Mouse (Mus musculus): ENCODE results near the gene Esrrg. TPM values are rescaled to one million over a fixed set of nuclear protein-coding genes. Genes with fewer than 3 reads are reported as not detected.

The Esrrg gene
- polyA plus RNA-seq, 1 experiment from 2014 or later, result 1.2 TPM

- DNase-seq (ENCODE audit: low spot score) (peak; percentile 29), ATAC-seq (ENCODE audit: insufficient number of reproducible peaks, low FRiP score, low TSS enrichment, low read depth) (peak; percentile 46; the same call in 1 of the 2 replicates)
- H3K9me3 ChIP-seq (ENCODE audit: control insufficient read depth, low read length), result no peaks in the 10 kb centered on the region
- H3K27ac ChIP-seq (replicated peaks; ENCODE audit: low read depth, low read length), result no peak overlapping the region
- H3K4me2 ChIP-seq (ENCODE audit: low read depth, severe bottlenecking), result peak overlapping the region; percentile 86
- no peak overlapping the region for H3K4me3 ChIP-seq (ENCODE audit: low read depth, low read length)
- WGBS, result 12% methylated on average over 7 of the region's 7 CpGs
- H3K36me3 ChIP-seq (ENCODE audit: control insufficient read depth, insufficient read depth, low read length), result no peaks in the 10 kb centered on the region
- no peak overlapping the region for H3K9ac ChIP-seq (ENCODE audit: low read length)
- peaks cover 5% of the 10 kb centered on the region; the same call in 1 of the 2 replicates for H3K4me1 ChIP-seq (ENCODE audit: control insufficient read depth, insufficient read depth, low read length)
- H3K27me3 ChIP-seq (ENCODE audit: control insufficient read depth, insufficient read depth, low read length), result no peaks in the 10 kb centered on the region
Observed at GRCm38 (mm10) chr1:187652445-187652844, 43.9 kb downstream of the Esrrg start.

GRCm38 (mm10) chr1:187653390-187653789 lies 44.8 kb downstream of the Esrrg start:
- DNase-seq (ENCODE audit: low spot score) (no peak), ATAC-seq (ENCODE audit: insufficient number of reproducible peaks, low FRiP score, low TSS enrichment, low read depth) (no peak)
- Histone ChIP-seq H3K4me1 (ENCODE audit: control insufficient read depth, insufficient read depth, low read length) (peaks cover 5% of the 10 kb centered on the region; the same call in 1 of the 2 replicates), H3K27ac (replicated peaks; ENCODE audit: low read depth, low read length) (no peak overlapping the region), H3K36me3 (ENCODE audit: control insufficient read depth, insufficient read depth, low read length) (no peaks in the 10 kb centered on the region), H3K9me3 (ENCODE audit: control insufficient read depth, low read length) (no peaks in the 10 kb centered on the region), H3K9ac (ENCODE audit: low read length) (no peak overlapping the region), H3K4me3 (ENCODE audit: low read depth, low read length) (no peak overlapping the region), H3K4me2 (ENCODE audit: low read depth, severe bottlenecking) (no peak overlapping the region), H3K27me3 (ENCODE audit: control insufficient read depth, insufficient read depth, low read length) (no peaks in the 10 kb centered on the region)
- 41% methylated on average over 9 of the region's 9 CpGs for WGBS

- DNase-seq (ENCODE audit: low spot score) (no peak), ATAC-seq (ENCODE audit: insufficient number of reproducible peaks, low FRiP score, low TSS enrichment, low read depth) (no peak)
- Histone ChIP-seq H3K4me3 (ENCODE audit: low read depth, low read length) (no peak overlapping the region), H3K4me2 (ENCODE audit: low read depth, severe bottlenecking) (no peak overlapping the region), H3K36me3 (ENCODE audit: control insufficient read depth, insufficient read depth, low read length) (no peaks in the 10 kb centered on the region), H3K9me3 (ENCODE audit: control insufficient read depth, low read length) (no peaks in the 10 kb centered on the region), H3K9ac (ENCODE audit: low read length) (no peak overlapping the region), H3K27ac (replicated peaks; ENCODE audit: low read depth, low read length) (no peak overlapping the region), H3K27me3 (ENCODE audit: control insufficient read depth, insufficient read depth, low read length) (no peaks in the 10 kb centered on the region), H3K4me1 (ENCODE audit: control insufficient read depth, insufficient read depth, low read length) (peaks cover 22% of the 10 kb centered on the region)
- WGBS, result 84% methylated on average over 9 of the region's 9 CpGs
Observed at GRCm38 (mm10) chr1:187660963-187661362, 52.4 kb downstream of the Esrrg start.

- ATAC-seq (ENCODE audit: insufficient number of reproducible peaks, low FRiP score, low TSS enrichment, low read depth) (peak; percentile 44; the same call in 1 of the 2 replicates), DNase-seq (ENCODE audit: low spot score) (peak; percentile 55)
- 18% methylated on average over 12 of the region's 12 CpGs for WGBS
- peak overlapping the region; percentile 33; the same call in 1 of the 2 replicates for H3K27ac ChIP-seq (replicated peaks; ENCODE audit: low read depth, low read length)
- no peak overlapping the region for H3K9ac ChIP-seq (ENCODE audit: low read length)
- no peaks in the 10 kb centered on the region for H3K27me3 ChIP-seq (ENCODE audit: control insufficient read depth, insufficient read depth, low read length)
- no peaks in the 10 kb centered on the region for H3K9me3 ChIP-seq (ENCODE audit: control insufficient read depth, low read length)
- peaks cover 22% of the 10 kb centered on the region for H3K4me1 ChIP-seq (ENCODE audit: control insufficient read depth, insufficient read depth, low read length)
- H3K36me3 ChIP-seq (ENCODE audit: control insufficient read depth, insufficient read depth, low read length), result no peaks in the 10 kb centered on the region
- H3K4me3 ChIP-seq (ENCODE audit: low read depth, low read length), result peak overlapping the region; percentile 6; the same call in 1 of the 2 replicates
- H3K4me2 ChIP-seq (ENCODE audit: low read depth, severe bottlenecking), result peak overlapping the region; percentile 47
Observed at GRCm38 (mm10) chr1:187662083-187662609, 53.6 kb downstream of the Esrrg start.

GRCm38 (mm10) chr1:187663376-187663775 lies 54.8 kb downstream of the Esrrg start:
- H3K4me3 ChIP-seq (ENCODE audit: low read depth, low read length), result no peak overlapping the region
- WGBS, result 44% methylated on average over 6 of the region's 6 CpGs
- H3K27me3 ChIP-seq (ENCODE audit: control insufficient read depth, insufficient read depth, low read length), result no peaks in the 10 kb centered on the region
- ATAC-seq (ENCODE audit: insufficient number of reproducible peaks, low FRiP score, low TSS enrichment, low read depth), result no peak
- DNase-seq (ENCODE audit: low spot score), result peak; percentile 32
- no peak overlapping the region for H3K9ac ChIP-seq (ENCODE audit: low read length)
- H3K36me3 ChIP-seq (ENCODE audit: control insufficient read depth, insufficient read depth, low read length), result no peaks in the 10 kb centered on the region
- no peaks in the 10 kb centered on the region for H3K9me3 ChIP-seq (ENCODE audit: control insufficient read depth, low read length)
- H3K4me1 ChIP-seq (ENCODE audit: control insufficient read depth, insufficient read depth, low read length), result peaks cover 22% of the 10 kb centered on the region
- no peak overlapping the region for H3K4me2 ChIP-seq (ENCODE audit: low read depth, severe bottlenecking)
- H3K27ac ChIP-seq (replicated peaks; ENCODE audit: low read depth, low read length), result no peak overlapping the region

- Histone ChIP-seq H3K27ac (replicated peaks; ENCODE audit: low read depth, low read length) (no peak overlapping the region), H3K4me1 (ENCODE audit: control insufficient read depth, insufficient read depth, low read length) (peaks cover 22% of the 10 kb centered on the region), H3K27me3 (ENCODE audit: control insufficient read depth, insufficient read depth, low read length) (no peaks in the 10 kb centered on the region), H3K4me3 (ENCODE audit: low read depth, low read length) (no peak overlapping the region), H3K36me3 (ENCODE audit: control insufficient read depth, insufficient read depth, low read length) (no peaks in the 10 kb centered on the region), H3K9me3 (ENCODE audit: control insufficient read depth, low read length) (no peaks in the 10 kb centered on the region), H3K4me2 (ENCODE audit: low read depth, severe bottlenecking) (no peak overlapping the region), H3K9ac (ENCODE audit: low read length) (no peak overlapping the region)
- 80% methylated on average over 7 of the region's 7 CpGs for WGBS
- DNase-seq (ENCODE audit: low spot score) (no peak), ATAC-seq (ENCODE audit: insufficient number of reproducible peaks, low FRiP score, low TSS enrichment, low read depth) (no peak)
Observed at GRCm38 (mm10) chr1:187664261-187664660, 55.7 kb downstream of the Esrrg start.

- Histone ChIP-seq H3K9ac (ENCODE audit: low read length) (no peak overlapping the region), H3K27ac (replicated peaks; ENCODE audit: low read depth, low read length) (no peak overlapping the region), H3K9me3 (ENCODE audit: control insufficient read depth, low read length) (no peaks in the 10 kb centered on the region), H3K27me3 (ENCODE audit: control insufficient read depth, insufficient read depth, low read length) (no peaks in the 10 kb centered on the region), H3K4me2 (ENCODE audit: low read depth, severe bottlenecking) (no peak overlapping the region), H3K36me3 (ENCODE audit: control insufficient read depth, insufficient read depth, low read length) (no peaks in the 10 kb centered on the region), H3K4me3 (ENCODE audit: low read depth, low read length) (no peak overlapping the region), H3K4me1 (ENCODE audit: control insufficient read depth, insufficient read depth, low read length) (peaks cover 22% of the 10 kb centered on the region)
- no peak for DNase-seq (ENCODE audit: low spot score)
- no peak for ATAC-seq (ENCODE audit: insufficient number of reproducible peaks, low FRiP score, low TSS enrichment, low read depth)
- WGBS, result 39% methylated on average over 10 of the region's 10 CpGs
Observed at GRCm38 (mm10) chr1:187665901-187666600, 57.5 kb downstream of the Esrrg start.

- Histone ChIP-seq H3K27ac (replicated peaks; ENCODE audit: low read depth, low read length) (no peak overlapping the region), H3K4me3 (ENCODE audit: low read depth, low read length) (no peak overlapping the region), H3K27me3 (ENCODE audit: control insufficient read depth, insufficient read depth, low read length) (no peaks in the 10 kb centered on the region), H3K4me2 (ENCODE audit: low read depth, severe bottlenecking) (no peak overlapping the region), H3K36me3 (ENCODE audit: control insufficient read depth, insufficient read depth, low read length) (no peaks in the 10 kb centered on the region), H3K9ac (ENCODE audit: low read length) (no peak overlapping the region), H3K4me1 (ENCODE audit: control insufficient read depth, insufficient read depth, low read length) (peaks cover 15% of the 10 kb centered on the region), H3K9me3 (ENCODE audit: control insufficient read depth, low read length) (no peaks in the 10 kb centered on the region)
- no peak for ATAC-seq (ENCODE audit: insufficient number of reproducible peaks, low FRiP score, low TSS enrichment, low read depth)
- WGBS, result 94% methylated on average over 6 of the region's 6 CpGs
- DNase-seq (ENCODE audit: low spot score), result no peak
Observed at GRCm38 (mm10) chr1:187669746-187670145, 61.2 kb downstream of the Esrrg start.
